Mouse (Mus musculus): Measurements from ENCODE around the gene Zp3. TPM values are rescaled to one million over a fixed set of nuclear protein-coding genes. Genes with fewer than 3 reads are reported as not detected.

The Zp3 gene
- polyA plus RNA-seq, 1 experiment = not detected

DNA sequence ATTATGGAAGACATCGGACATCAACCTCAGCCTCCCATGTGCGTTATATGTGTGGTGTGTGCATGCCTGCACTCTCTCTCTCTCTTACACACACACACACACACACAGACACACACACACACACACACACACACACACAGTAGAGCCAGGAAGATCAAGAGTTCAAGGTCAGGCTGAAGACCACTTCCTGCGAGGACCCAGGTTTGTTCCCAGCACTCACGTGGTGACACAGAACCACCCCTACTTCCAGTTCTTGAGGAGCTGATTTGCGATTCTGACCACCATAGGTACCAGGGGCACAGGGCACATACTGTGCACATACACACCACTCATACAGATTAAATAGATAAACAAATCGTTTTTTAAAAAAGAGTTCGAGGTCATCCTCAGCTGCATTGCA is 8.0 kb upstream of the Zp3 start:
- Histone ChIP-seq H3K4me3 (ENCODE audit: low read depth, low read length) (no peak overlapping the region), H3K27me3 (ENCODE audit: control insufficient read depth, insufficient read depth, low read length) (no peaks in the 10 kb centered on the region), H3K27ac (ENCODE audit: insufficient read depth, low read depth, low read length) (no peak overlapping the region), H3K4me1 (ENCODE audit: control insufficient read depth, insufficient read depth, insufficient read length, low read length) (no peaks in the 10 kb centered on the region), H3K36me3 (ENCODE audit: control insufficient read depth, insufficient read depth, low read length) (no peaks in the 10 kb centered on the region)
- TF ChIP-seq CTCF (IDR thresholded peaks at IDR 0.05; ENCODE audit: extremely low read depth, insufficient read length, insufficient replicate concordance, low read depth, low read length) (no peak), POLR2A (IDR thresholded peaks at IDR 0.05; ENCODE audit: low read depth, low read length) (no peak)
- WGBS = 79% methylated on average over 7 of the region's 7 CpGs

DNA sequence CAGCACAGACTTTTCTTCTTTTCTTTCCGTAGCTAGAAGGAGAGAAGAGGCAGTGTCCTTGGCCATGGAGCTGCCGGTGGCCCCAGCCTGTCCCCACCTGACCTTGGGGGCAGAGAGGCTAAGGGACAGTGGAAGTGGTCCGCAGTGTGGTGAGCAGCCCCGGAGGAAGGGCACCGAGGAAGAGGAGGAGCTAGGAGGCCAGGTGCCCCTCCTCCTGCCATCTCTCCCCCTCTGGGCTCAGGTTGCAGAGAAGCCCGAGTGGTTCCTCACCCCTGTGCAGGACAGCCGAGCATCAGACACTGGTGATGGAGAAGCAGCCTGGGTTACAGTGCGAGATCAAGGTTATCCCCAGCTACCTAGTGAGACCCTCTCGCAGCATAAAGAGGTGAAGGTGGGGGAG is 5.5 kb upstream of the Zp3 start, which contains the start of gene Ssc4d:
Gene Ssc4d (minus strand): TSS at position 167 of the 400 bp plus-strand sequence.
- TF ChIP-seq CTCF (IDR thresholded peaks at IDR 0.05; ENCODE audit: extremely low read depth, insufficient read length, insufficient replicate concordance, low read depth, low read length) = no peak
- no peak for TF ChIP-seq POLR2A (IDR thresholded peaks at IDR 0.05; ENCODE audit: low read depth, low read length)
- Histone ChIP-seq H3K27me3 (ENCODE audit: control insufficient read depth, insufficient read depth, low read length) (no peaks in the 10 kb centered on the region), H3K4me1 (ENCODE audit: control insufficient read depth, insufficient read depth, insufficient read length, low read length) (no peaks in the 10 kb centered on the region), H3K4me3 (ENCODE audit: low read depth, low read length) (no peak within 1 kb of the TSS), H3K36me3 (ENCODE audit: control insufficient read depth, insufficient read depth, low read length) (no peaks in the 10 kb centered on the region), H3K27ac (ENCODE audit: insufficient read depth, low read depth, low read length) (no peak within 1 kb of the TSS)
- 28% methylated on average over 9 of the region's 9 CpGs for WGBS

DNA sequence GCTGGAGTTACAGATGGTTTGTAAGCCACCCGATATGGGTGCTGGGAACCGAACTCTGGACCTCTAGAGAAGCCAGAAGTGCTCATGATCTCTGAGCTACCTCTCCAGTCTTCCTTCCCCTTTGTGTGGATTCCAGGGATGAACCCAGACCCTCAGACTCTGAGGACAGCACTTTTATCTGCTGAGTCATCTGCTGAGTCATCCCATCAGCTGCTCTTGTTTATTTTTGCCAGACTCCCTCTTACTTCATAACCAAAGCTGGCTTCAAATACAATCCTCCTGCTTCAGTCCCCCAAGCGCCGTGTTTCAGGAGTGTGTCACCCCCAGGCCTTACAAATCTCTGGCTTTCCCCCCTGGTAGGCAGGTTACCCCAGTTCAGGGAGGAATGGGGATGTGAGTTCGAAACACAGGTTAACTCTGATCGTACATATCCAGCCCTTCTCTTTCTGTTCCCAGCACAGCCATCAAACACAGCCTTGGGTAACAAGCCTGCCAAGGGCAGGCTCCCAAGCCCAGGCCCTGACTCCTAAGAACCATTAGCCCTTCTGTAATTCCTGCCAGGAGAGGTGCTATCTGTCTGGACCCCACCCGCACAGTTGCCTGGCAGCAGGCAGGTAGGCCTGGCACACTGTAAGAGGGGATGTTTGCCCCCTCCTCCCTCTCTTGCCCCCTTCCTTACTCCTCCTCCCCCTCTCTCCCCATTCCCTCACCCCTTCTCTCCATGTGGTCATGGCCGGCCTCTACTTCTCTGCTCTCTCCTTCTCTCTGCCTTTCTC is 3.8 kb upstream of the Zp3 start:
- WGBS = 92% methylated on average over 8 of the region's 8 CpGs
- no peak for TF ChIP-seq CTCF (IDR thresholded peaks at IDR 0.05; ENCODE audit: extremely low read depth, insufficient read length, insufficient replicate concordance, low read depth, low read length)
- no peak for TF ChIP-seq POLR2A (IDR thresholded peaks at IDR 0.05; ENCODE audit: low read depth, low read length)

DNA sequence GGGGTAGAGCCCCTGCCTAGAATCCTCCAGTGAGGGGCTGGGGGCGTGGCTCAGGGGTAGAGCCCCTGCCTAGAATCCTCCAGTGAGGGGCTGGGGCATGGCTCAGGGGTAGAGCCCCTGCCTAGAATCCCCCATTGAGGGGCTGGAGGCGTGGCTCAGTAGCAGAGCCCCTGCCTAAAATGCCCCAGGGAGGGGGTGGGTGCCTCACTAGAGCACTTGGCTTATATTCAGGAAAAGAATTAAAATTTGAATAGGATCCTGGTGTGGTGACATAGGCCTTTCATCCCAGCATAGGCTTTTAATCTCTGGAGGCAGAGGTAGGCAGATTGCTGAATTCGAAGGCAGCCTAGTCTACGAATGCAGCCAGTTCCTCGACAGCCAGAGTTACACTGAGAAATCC is 518 bp upstream of the Zp3 start:
- no peak for TF ChIP-seq CTCF (IDR thresholded peaks at IDR 0.05; ENCODE audit: extremely low read depth, insufficient read length, insufficient replicate concordance, low read depth, low read length)
- no peak for TF ChIP-seq POLR2A (IDR thresholded peaks at IDR 0.05; ENCODE audit: low read depth, low read length)
- 83% methylated on average over 5 of the region's 5 CpGs for WGBS
- no peaks in the 10 kb centered on the region for H3K4me1 ChIP-seq (ENCODE audit: control insufficient read depth, insufficient read depth, insufficient read length, low read length)
- no peak overlapping the region for H3K4me3 ChIP-seq (ENCODE audit: low read depth, low read length)
- no peaks in the 10 kb centered on the region for H3K27me3 ChIP-seq (ENCODE audit: control insufficient read depth, insufficient read depth, low read length)
- no peaks in the 10 kb centered on the region for H3K36me3 ChIP-seq (ENCODE audit: control insufficient read depth, insufficient read depth, low read length)
- no peak overlapping the region for H3K27ac ChIP-seq (ENCODE audit: insufficient read depth, low read depth, low read length)

More for the DNA sequence above, 3.8 kb upstream of the Zp3 start:
- H3K4me1 ChIP-seq (ENCODE audit: control insufficient read depth, insufficient read depth, insufficient read length, low read length) = no peaks in the 10 kb centered on the region
- no peak overlapping the region for H3K4me3 ChIP-seq (ENCODE audit: low read depth, low read length)
- H3K27me3 ChIP-seq (ENCODE audit: control insufficient read depth, insufficient read depth, low read length) = no peaks in the 10 kb centered on the region
- no peaks in the 10 kb centered on the region for H3K36me3 ChIP-seq (ENCODE audit: control insufficient read depth, insufficient read depth, low read length)
- no peak overlapping the region for H3K27ac ChIP-seq (ENCODE audit: insufficient read depth, low read depth, low read length)

DNA sequence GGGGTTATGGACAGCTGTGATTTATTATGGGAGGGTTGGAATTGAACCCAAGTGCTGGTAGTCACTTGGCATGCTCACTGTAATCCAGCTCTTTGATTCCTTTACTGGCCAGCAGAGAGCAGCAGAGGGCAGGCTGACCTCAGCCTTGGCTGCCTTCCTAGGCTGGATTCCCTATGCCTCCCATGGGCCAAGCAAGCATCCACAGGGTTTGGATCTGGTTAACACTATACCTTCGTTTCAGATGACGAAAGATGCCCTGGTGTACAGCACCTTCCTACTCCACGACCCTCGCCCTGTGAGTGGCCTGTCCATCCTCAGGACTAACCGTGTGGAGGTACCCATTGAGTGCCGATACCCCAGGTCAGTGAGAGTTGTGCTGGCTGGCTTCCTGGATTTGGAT is 2.5 kb downstream of the Zp3 start:
- H3K27ac ChIP-seq (ENCODE audit: insufficient read depth, low read depth, low read length) = no peak overlapping the region
- H3K27me3 ChIP-seq (ENCODE audit: control insufficient read depth, insufficient read depth, low read length) = no peaks in the 10 kb centered on the region
- no peak overlapping the region for H3K4me3 ChIP-seq (ENCODE audit: low read depth, low read length)
- 41% methylated on average over 6 of the region's 6 CpGs for WGBS
- TF ChIP-seq POLR2A (IDR thresholded peaks at IDR 0.05; ENCODE audit: low read depth, low read length) = no peak
- peak; percentile 78; the same call in 1 of the 2 replicates for TF ChIP-seq CTCF (IDR thresholded peaks at IDR 0.05; ENCODE audit: extremely low read depth, insufficient read length, insufficient replicate concordance, low read depth, low read length)
- no peaks in the 10 kb centered on the region for H3K36me3 ChIP-seq (ENCODE audit: control insufficient read depth, insufficient read depth, low read length)
- no peaks in the 10 kb centered on the region for H3K4me1 ChIP-seq (ENCODE audit: control insufficient read depth, insufficient read depth, insufficient read length, low read length)

DNA sequence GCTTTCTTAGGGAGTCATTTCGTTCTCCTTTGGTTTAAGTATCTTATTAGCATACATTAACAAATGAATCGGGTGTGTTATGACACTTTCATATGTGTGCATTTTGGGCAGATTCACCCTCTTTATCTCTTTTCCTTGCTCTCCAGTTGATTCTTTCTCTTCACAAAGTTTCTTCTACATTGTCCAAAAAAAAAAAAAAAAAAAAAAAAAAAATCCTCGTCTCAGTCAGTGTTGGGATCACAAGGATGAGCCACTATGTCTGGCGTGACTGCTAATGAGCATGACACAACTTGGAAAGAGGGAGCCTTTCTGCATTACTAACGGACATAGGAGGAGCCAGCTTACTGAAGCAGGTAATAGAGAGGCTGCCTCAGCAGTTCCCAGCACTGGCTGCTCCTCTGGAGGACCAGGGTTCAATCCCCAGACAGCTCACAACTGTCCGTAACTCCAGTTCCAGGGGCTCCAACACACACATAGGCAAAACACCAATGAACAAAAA is 4.7 kb downstream of the Zp3 start:
- WGBS = 71% methylated on average over 6 of the region's 6 CpGs
- Histone ChIP-seq H3K4me3 (ENCODE audit: low read depth, low read length) (no peak overlapping the region), H3K36me3 (ENCODE audit: control insufficient read depth, insufficient read depth, low read length) (no peaks in the 10 kb centered on the region), H3K27ac (ENCODE audit: insufficient read depth, low read depth, low read length) (no peak overlapping the region), H3K4me1 (ENCODE audit: control insufficient read depth, insufficient read depth, insufficient read length, low read length) (no peaks in the 10 kb centered on the region), H3K27me3 (ENCODE audit: control insufficient read depth, insufficient read depth, low read length) (no peaks in the 10 kb centered on the region)
- TF ChIP-seq POLR2A (IDR thresholded peaks at IDR 0.05; ENCODE audit: low read depth, low read length) (no peak), CTCF (IDR thresholded peaks at IDR 0.05; ENCODE audit: extremely low read depth, insufficient read length, insufficient replicate concordance, low read depth, low read length) (no peak)

DNA sequence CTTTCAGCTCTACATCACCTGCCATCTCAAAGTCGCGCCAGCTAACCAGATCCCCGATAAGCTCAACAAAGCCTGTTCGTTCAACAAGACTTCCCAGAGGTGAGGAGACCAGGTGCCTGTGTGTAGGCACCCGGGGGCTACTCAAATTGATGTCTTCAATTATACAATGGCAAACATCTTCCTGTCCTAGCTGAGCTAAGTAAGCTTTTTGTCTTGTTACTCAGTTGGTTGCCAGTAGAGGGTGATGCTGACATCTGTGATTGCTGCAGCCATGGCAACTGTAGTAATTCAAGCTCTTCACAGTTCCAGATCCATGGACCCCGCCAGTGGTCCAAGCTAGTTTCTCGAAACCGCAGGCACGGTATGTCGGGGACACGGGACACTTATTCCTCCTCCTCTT is 7.3 kb downstream of the Zp3 start:
- Histone ChIP-seq H3K36me3 (ENCODE audit: control insufficient read depth, insufficient read depth, low read length) (no peaks in the 10 kb centered on the region), H3K4me3 (ENCODE audit: low read depth, low read length) (no peak overlapping the region), H3K4me1 (ENCODE audit: control insufficient read depth, insufficient read depth, insufficient read length, low read length) (no peaks in the 10 kb centered on the region), H3K27me3 (ENCODE audit: control insufficient read depth, insufficient read depth, low read length) (no peaks in the 10 kb centered on the region), H3K27ac (ENCODE audit: insufficient read depth, low read depth, low read length) (no peak overlapping the region)
- 53% methylated on average over 11 of the region's 11 CpGs for WGBS
- no peak for TF ChIP-seq POLR2A (IDR thresholded peaks at IDR 0.05; ENCODE audit: low read depth, low read length)
- no peak for TF ChIP-seq CTCF (IDR thresholded peaks at IDR 0.05; ENCODE audit: extremely low read depth, insufficient read length, insufficient replicate concordance, low read depth, low read length)

Measured in small intestine, adult 2 months (tissue).